Mouse (Mus musculus): Measurements from ENCODE around the gene Capn13.

GRCm38 (mm10) chr17:73271797-73272600 lies 128.7 kb downstream of the Capn13 start:
- no peak for TF ChIP-seq CTCF (IDR thresholded peaks at IDR 0.05; ENCODE audit: borderline replicate concordance, insufficient read depth, low read length)
- no peak for TF ChIP-seq POLR2A (IDR thresholded peaks at IDR 0.05; ENCODE audit: low read depth, low read length)
